Mouse (Mus musculus): ENCODE results near the gene D17Wsu92e. TPM values are rescaled to one million over a fixed set of nuclear protein-coding genes. Genes with fewer than 3 reads are reported as not detected.

The D17Wsu92e gene
- polyA plus RNA-seq, 1 experiment from 2014 or later, result 10.0 TPM

DNA sequence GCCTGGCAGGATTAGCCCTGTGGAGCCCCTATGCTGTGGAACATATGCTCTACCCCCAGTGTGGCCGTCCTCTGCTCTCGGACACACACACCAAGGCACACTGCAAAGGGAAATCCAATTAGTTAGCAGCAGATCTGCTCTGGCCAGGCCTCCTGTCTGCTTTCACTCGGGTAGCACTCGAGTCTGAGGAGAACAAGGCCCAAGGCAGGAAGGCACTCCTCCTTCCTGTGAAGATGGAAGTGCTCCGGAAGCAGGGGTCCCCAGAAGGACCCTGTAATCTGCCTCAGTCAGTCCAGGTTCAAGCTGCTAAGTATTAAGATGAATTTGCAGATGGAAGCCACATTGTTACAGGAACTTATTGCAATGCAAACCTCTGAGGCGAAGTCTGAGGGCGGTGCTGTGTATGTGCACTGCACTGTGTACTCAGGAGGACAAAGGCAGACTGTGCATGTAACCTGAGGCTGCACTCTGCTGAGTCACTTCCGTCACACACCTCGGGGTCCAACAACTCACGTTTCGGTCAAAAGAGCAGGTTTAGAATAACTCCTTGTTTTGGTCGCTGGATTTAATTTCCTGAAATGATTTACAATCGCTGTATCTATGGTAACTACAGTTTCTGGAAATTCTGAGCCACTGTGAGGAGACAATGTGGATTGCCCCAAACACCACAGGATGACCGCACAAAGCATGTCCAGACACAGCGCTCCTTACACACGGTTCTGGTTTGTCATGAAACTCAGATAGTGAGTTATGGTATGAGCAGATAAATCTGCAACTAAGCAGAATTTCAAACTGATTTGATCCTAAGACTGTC, 20.5 kb downstream of the D17Wsu92e start:
- 57% methylated on average over 16 of the region's 16 CpGs for WGBS
- no peak for ATAC-seq (ENCODE audit: low FRiP score, low read depth)
- H3K27ac ChIP-seq (replicated peaks), result peak overlapping the region; percentile 27
- H3K4me1 ChIP-seq (replicated peaks), result peaks cover 31% of the 10 kb centered on the region
- no peak overlapping the region for H3K9ac ChIP-seq
- H3K9me3 ChIP-seq, result no peaks in the 10 kb centered on the region
- H3K27me3 ChIP-seq, result no peaks in the 10 kb centered on the region
- no peak overlapping the region for H3K4me2 ChIP-seq
- no peaks in the 10 kb centered on the region for H3K36me3 ChIP-seq
- no peak overlapping the region for H3K4me3 ChIP-seq

DNA sequence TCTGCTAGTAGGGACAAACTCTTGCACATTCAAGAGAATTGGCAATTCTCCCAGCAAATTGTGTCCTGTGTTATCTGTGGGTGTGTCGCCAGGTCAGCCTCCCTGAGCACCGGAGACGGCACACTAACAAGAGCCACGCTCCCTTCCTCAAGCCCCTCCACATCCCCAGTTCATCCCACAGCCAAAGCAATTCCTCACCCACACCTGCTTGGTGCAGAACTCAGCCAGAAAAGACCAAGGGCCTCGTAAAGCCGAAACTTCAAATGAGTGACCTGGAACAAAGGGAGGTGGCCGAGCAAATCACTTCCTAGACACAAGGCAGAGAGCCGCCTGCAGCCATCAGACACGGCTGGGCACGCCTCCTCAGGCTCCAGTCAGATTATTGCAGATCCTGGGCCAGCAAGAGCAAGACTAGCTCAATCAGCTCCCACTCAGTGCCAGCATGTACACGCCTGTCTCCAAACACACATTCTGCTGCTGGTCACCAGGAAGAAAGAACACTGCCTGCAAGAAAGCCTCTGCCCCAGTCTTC, 23.0 kb downstream of the D17Wsu92e start:
- H3K4me3 ChIP-seq, result 0 out of 2 replicates have a peak overlapping the region, but pooled peaks have one; percentile 3

DNA sequence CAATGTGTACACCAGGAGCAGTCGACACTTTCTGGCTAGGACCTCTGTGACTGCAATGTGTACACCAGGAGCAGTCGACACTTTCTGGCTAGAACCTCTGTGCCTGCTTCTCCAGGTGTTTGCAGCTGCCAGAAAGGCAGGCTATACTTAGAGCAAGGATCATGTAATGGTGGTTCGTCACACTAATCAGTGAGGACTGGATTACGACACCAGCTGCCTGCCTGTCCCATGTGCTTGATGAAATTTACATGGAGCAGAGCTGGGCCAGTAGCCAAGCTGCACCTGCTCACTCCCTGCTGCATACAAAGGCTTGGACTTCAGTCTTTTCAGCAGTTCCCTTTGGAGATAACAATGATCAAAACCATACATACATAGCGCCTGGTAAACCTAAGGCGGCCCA, 23.7 kb downstream of the D17Wsu92e start:
- ATAC-seq (ENCODE audit: low FRiP score, low read depth), result peak; percentile 73
- H3K36me3 ChIP-seq, result 0 out of 2 replicates have a peak, but pooled peaks cover 6% of the 10 kb centered on the region
- WGBS, result 28% methylated on average over 6 of the region's 6 CpGs
- no peak overlapping the region for H3K4me3 ChIP-seq
- no peaks in the 10 kb centered on the region for H3K27me3 ChIP-seq
- H3K9me3 ChIP-seq, result no peaks in the 10 kb centered on the region
- peak overlapping the region; percentile 78 for H3K27ac ChIP-seq (replicated peaks)
- H3K9ac ChIP-seq, result no peak overlapping the region
- peak overlapping the region; percentile 37 for H3K4me2 ChIP-seq
- H3K4me1 ChIP-seq (replicated peaks), result peaks cover 34% of the 10 kb centered on the region

More for the DNA sequence above, 23.0 kb downstream of the D17Wsu92e start:
- peak; percentile 63; the same call in 1 of the 2 replicates for ATAC-seq (ENCODE audit: low FRiP score, low read depth)
- H3K4me1 ChIP-seq (replicated peaks), result peaks cover 34% of the 10 kb centered on the region
- WGBS, result 16% methylated on average over 11 of the region's 11 CpGs
- H3K9me3 ChIP-seq, result no peaks in the 10 kb centered on the region
- H3K9ac ChIP-seq, result 0 out of 2 replicates have a peak overlapping the region, but pooled peaks have one; percentile 18
- H3K4me2 ChIP-seq, result peak overlapping the region; percentile 37
- 0 out of 2 replicates have a peak, but pooled peaks cover 6% of the 10 kb centered on the region for H3K36me3 ChIP-seq
- H3K27ac ChIP-seq (replicated peaks), result peak overlapping the region; percentile 78
- H3K27me3 ChIP-seq, result no peaks in the 10 kb centered on the region

DNA sequence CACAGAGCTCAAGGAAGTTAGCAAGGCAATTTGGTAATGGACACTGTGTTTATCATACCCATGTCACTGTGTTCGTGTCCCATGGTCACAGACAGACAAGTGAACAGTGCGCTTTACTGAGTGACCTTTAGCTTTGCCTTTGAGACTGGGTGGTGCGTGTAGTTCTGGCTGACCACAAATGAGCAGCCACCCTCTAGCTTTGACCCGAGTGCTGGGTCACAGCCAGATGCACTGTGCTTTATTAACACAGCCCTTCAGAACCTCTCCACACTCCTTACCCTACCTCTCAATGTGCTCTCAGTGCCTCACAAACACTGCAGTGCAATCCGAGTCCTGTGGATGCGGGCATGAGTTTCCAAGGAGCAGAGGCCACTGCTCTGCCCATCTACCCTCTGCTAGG, 27.3 kb downstream of the D17Wsu92e start:
- no peaks in the 10 kb centered on the region for H3K27me3 ChIP-seq
- no peaks in the 10 kb centered on the region for H3K9me3 ChIP-seq
- H3K9ac ChIP-seq, result no peak overlapping the region
- WGBS, result 88% methylated on average over 6 of the region's 6 CpGs
- ATAC-seq (ENCODE audit: low FRiP score, low read depth), result no peak
- no peak overlapping the region for H3K4me2 ChIP-seq
- no peak overlapping the region for H3K27ac ChIP-seq (replicated peaks)
- peaks cover 31% of the 10 kb centered on the region for H3K4me1 ChIP-seq (replicated peaks)
- 0 out of 2 replicates have a peak, but pooled peaks cover 6% of the 10 kb centered on the region for H3K36me3 ChIP-seq
- H3K4me3 ChIP-seq, result no peak overlapping the region

DNA sequence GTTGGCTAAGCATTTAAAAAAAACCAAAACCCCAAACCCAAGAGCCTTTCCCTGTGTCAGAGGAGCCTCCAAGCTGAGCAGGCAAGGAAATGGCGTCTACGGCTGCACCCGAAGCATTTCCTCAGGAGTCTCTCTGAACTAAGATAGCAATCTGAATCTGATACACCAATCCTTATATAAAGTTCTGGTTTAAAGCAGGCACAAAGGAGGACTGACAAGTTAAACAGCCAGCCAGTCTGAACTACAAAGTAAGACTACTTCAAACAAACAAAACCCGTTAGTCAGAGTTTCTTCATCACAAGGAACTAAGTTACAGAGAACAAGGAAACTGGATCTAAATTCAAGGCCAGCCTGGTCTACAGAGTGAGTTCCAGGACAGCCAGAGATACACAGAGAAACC, 27.9 kb downstream of the D17Wsu92e start:
- WGBS, result 91% methylated on average over 4 of the region's 4 CpGs
- no peaks in the 10 kb centered on the region for H3K27me3 ChIP-seq
- H3K9me3 ChIP-seq, result no peaks in the 10 kb centered on the region
- H3K4me2 ChIP-seq, result no peak overlapping the region
- 0 out of 2 replicates have a peak, but pooled peaks cover 6% of the 10 kb centered on the region for H3K36me3 ChIP-seq
- peaks cover 25% of the 10 kb centered on the region for H3K4me1 ChIP-seq (replicated peaks)
- no peak overlapping the region for H3K27ac ChIP-seq (replicated peaks)
- H3K9ac ChIP-seq, result no peak overlapping the region
- ATAC-seq (ENCODE audit: low FRiP score, low read depth), result no peak
- H3K4me3 ChIP-seq, result no peak overlapping the region

DNA sequence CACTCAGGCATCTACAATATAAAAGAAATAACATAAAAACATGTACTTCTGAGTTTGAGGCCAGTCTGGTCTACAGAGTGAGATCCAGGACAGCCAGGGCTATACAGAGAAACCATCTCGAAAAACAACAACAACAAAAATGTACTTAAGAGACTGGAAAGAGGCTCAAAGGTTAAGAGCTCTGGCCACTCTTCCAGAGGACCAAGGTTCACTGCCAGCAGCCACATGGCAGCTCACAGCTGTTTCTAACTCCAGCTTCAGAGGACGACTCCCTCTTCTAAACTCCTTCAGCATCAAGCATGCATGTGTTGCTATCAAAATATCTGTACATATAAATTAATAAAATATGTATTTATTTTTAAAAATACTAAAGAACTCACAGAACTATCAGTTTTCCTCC, 28.9 kb downstream of the D17Wsu92e start:
- Histone ChIP-seq H3K9me3 (no peaks in the 10 kb centered on the region), H3K9ac (no peak overlapping the region), H3K4me1 (replicated peaks) (peaks cover 15% of the 10 kb centered on the region), H3K36me3 (0 out of 2 replicates have a peak, but pooled peaks cover 6% of the 10 kb centered on the region), H3K27ac (replicated peaks) (no peak overlapping the region), H3K4me2 (no peak overlapping the region), H3K4me3 (no peak overlapping the region), H3K27me3 (no peaks in the 10 kb centered on the region)
- WGBS, result 97% methylated on average over 2 of the region's 2 CpGs
- ATAC-seq (ENCODE audit: low FRiP score, low read depth), result no peak

DNA sequence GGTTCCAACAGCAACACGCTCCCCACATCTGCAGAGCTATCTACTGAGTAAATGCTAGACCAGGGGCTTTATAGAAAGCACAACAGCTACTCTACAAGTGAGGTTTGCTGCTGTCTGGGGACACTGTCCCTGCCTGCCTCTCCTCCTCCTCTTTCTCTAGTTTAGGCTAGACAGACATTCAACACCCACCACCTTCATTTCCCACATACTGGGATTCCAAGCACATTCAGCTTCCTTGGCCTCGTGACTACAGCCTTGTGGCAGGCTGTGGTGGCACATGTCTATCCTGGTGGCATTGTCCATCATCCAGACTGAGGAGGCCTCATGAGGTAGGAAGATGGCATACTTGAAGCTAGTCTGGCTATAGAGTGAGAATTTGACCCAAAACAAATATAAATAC, 29.5 kb downstream of the D17Wsu92e start:
- Histone ChIP-seq H3K27ac (replicated peaks) (no peak overlapping the region), H3K27me3 (no peaks in the 10 kb centered on the region), H3K36me3 (0 out of 2 replicates have a peak, but pooled peaks cover 6% of the 10 kb centered on the region), H3K9ac (no peak overlapping the region), H3K4me1 (replicated peaks) (peaks cover 10% of the 10 kb centered on the region; the same call in 1 of the 2 replicates), H3K4me3 (no peak overlapping the region), H3K9me3 (no peaks in the 10 kb centered on the region), H3K4me2 (no peak overlapping the region)
- no peak for ATAC-seq (ENCODE audit: low FRiP score, low read depth)
- 87% methylated on average over 2 of the region's 2 CpGs for WGBS

DNA sequence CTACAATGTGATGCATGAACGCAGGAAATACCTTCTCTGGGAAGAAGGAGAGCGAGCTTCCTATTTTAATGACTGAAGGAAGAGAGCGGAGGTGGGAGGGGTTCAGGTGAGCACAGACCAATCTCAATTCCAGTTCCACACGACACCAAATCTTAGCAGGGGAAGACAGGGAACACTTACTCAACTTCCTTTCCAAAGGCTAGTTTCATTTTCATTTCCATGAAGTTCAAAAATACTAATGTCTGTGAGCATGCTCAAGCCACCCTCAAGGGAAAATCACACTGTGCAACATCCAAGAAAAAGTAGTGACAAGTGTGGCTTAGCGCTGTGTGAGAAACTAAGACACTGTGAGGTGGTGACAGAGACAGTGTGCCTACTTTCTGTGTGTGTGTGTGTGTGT, 30.4 kb downstream of the D17Wsu92e start:
- H3K27ac ChIP-seq (replicated peaks), result no peak overlapping the region
- ATAC-seq (ENCODE audit: low FRiP score, low read depth), result no peak
- H3K4me3 ChIP-seq, result no peak overlapping the region
- 90% methylated on average over 5 of the region's 5 CpGs for WGBS
- peaks cover 13% of the 10 kb centered on the region; the same call in 1 of the 2 replicates for H3K36me3 ChIP-seq
- H3K4me2 ChIP-seq, result no peak overlapping the region
- H3K27me3 ChIP-seq, result no peaks in the 10 kb centered on the region
- peaks cover 10% of the 10 kb centered on the region; the same call in 1 of the 2 replicates for H3K4me1 ChIP-seq (replicated peaks)
- no peaks in the 10 kb centered on the region for H3K9me3 ChIP-seq
- no peak overlapping the region for H3K9ac ChIP-seq

DNA sequence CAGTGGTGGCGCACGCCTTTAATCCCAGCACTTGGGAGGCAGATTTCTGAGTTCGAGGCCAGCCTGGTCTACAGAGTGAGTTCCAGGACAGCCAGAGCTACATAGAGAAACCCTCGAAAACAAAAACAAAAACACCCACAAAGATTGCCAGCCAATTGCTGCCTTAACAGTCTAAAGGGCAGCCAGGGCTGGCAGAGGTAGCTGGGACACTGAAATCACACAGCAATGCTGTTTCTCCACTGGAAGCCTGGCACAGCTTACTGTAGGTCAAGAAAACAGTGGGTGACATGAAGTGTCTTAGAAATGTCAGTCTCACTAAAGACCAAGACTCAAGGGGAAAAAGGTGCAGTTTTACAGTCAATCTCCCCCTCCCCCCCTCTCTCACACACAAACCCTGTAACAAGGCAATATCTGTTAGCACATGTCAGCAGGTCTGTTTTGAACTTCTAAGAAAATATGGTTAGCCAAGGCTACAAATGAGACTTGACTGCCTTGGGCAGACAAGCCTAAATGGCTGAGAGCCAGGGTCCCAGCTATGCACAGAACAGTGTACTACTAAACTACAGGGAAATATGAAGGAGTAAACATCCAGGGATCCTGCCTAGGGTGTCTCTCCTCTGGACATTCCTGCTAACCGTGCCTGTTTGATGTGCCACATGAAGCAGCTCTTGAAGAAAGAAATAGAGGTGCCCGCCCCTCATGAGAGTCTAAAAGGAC, 31.8 kb downstream of the D17Wsu92e start:
- Histone ChIP-seq H3K4me2 (no peak overlapping the region), H3K27me3 (no peaks in the 10 kb centered on the region), H3K4me1 (replicated peaks) (peaks cover 10% of the 10 kb centered on the region; the same call in 1 of the 2 replicates), H3K4me3 (no peak overlapping the region), H3K27ac (replicated peaks) (no peak overlapping the region), H3K36me3 (peaks cover 17% of the 10 kb centered on the region), H3K9me3 (no peaks in the 10 kb centered on the region), H3K9ac (no peak overlapping the region)
- WGBS, result 92% methylated on average over 6 of the region's 6 CpGs
- ATAC-seq (ENCODE audit: low FRiP score, low read depth), result no peak

DNA sequence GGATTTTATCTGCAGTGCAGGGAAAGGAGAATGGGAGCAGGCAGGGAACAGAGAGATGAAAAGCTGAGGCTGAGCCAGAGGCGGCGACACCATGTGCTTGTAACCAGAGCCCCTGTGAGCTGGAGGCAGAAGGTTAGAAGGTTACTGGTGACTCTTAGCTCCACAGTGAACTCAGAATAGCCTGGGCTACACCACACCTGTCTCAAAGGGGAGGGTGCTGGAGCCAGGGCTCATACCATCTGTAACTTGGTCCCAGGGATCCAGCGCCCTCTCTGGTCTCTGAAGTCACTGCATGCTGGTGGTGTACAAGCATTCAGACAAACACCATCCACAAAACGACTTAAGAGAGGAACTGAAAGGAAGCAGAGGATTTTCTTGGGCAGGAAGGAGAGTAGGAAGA, 36.9 kb downstream of the D17Wsu92e start:
- Histone ChIP-seq H3K4me2 (no peak overlapping the region), H3K4me1 (replicated peaks) (peaks cover 1% of the 10 kb centered on the region; the same call in 1 of the 2 replicates), H3K9ac (no peak overlapping the region), H3K4me3 (no peak overlapping the region), H3K27me3 (no peaks in the 10 kb centered on the region), H3K27ac (replicated peaks) (no peak overlapping the region), H3K9me3 (no peaks in the 10 kb centered on the region), H3K36me3 (peaks cover 19% of the 10 kb centered on the region)
- 82% methylated on average over 4 of the region's 4 CpGs for WGBS
- ATAC-seq (ENCODE audit: low FRiP score, low read depth), result no peak

DNA sequence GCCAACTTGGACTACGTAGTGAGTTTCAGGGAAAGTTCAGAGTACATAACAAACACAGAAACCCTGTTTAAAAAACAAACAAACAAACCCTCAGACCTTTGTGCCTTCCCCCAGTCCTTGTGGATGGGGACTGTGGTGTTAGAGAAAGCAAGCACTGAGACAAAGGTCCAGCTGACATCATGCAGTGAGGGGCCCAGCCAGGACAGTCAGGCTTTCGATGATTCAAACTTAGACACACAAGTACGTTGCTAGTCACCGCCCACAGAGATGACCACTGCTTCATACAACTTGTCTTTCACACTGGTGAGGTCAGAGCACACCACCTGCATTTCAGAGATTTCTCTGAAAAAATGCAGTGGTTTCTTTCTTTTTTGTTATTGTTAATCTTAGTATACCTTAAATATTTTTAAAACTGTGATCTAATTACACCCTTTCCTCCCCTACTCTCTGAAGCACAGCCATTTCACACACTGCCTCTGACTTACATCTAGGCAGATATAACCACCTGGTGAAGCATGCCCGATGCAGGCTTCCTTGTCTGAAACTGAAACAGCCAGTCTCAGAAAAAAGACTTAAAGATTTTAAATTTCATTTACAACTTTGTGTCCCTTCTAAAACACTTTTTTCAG, 39.3 kb downstream of the D17Wsu92e start:
- no peak for ATAC-seq (ENCODE audit: low FRiP score, low read depth)
- Histone ChIP-seq H3K36me3 (peaks cover 19% of the 10 kb centered on the region), H3K27ac (replicated peaks) (no peak overlapping the region), H3K4me2 (no peak overlapping the region), H3K4me1 (replicated peaks) (no peaks in the 10 kb centered on the region), H3K9ac (no peak overlapping the region), H3K9me3 (no peaks in the 10 kb centered on the region), H3K4me3 (no peak overlapping the region), H3K27me3 (no peaks in the 10 kb centered on the region)
- 79% methylated on average over 5 of the region's 5 CpGs for WGBS
